Mouse (Mus musculus) testis, adult 2 months (tissue): ENCODE measurements around the gene B3galt2.

Source experiments
- CTCF ChIP-seq: fragments of 200-500 bp; IDR thresholded peaks from 2 replicates; pipeline ENCODE4 v1.5.1; 2012; ENCODE audit warnings: low read depth, mild to moderate bottlenecking, inconsistent platforms, low read length, moderate library complexity; ENCODE audit not compliant: control insufficient read depth, insufficient read depth, insufficient replicate concordance
- POLR2A ChIP-seq: fragments of 200-500 bp; IDR thresholded peaks from 2 replicates; pipeline ENCODE4 v1.6.1; 2012; ENCODE audit warnings: low read depth, mild to moderate bottlenecking, inconsistent platforms, low read length, moderate library complexity; ENCODE audit not compliant: control insufficient read depth

DNA sequence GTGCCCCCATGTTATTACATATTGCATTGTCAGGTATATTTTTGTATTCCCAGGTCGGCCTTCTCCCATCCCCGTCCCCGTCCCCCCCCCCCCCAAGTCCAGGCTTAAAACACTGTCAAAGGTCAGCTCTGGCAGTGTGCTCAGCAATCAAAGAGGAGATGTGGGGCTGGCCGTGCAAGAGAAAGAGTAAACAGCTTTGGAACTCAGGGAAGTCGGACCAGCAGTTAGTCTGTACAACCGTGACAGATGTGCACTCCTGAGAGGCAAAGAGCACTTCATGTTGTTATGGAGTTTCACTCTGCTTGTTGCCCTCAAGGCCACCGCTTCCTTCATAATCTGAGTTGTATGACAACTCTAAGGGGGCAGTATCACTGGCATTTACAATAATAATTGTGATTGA lies 9.1 kb upstream of the B3galt2 start:
- TF ChIP-seq CTCF, result no peak
- TF ChIP-seq POLR2A, result no peak
